Comparison of ENCODE assay signal across 28 mouse cellular contexts in the genomic region with DNA sequence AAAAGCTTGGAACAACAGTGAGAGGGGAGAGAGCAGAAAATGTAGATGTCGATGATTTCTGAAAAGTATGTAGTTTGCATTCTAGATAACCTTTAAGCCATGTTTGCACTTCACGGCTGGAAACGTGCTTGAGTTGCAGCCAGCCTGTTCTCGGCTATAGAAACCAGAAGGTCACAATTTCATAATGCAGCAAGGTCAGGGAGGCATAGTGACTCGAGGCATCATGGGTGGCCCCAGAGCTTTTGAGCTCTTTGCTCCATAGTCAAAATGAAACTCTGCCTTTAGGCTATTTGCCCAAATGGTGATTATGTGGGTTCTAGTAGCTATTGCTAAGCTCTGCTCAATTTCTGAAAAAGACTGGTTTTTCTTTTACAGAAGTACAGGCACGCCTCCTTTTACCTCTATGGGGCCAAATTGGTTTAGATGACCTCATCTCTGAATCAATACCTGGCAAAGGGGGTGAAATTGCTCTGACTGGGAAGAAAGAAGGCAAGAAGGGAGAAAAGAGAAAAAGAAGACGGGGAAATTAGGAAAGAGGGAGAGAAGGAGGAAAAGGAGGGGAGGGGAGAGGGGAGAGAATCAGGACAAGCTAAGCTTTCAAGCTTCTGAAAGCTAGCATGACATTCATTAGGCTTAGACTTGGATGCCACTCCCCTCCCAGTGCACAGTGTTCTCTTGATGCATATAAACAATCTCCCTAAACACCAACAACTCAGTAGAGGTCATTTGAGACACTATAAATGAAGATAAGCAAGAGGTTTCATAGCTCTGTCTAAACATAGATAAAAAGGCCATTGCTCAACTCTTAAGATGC.
DNase-seq lines count a peak whose midpoint lies in the region; ATAC-seq and TF ChIP-seq lines count a peak whose summit lies in the region.
"Had no signal": no experiment of that assay in that cellular context is flagged by ENCODE, and none has a peak within 500 bp of the region (broad histone marks: within the 10 kb centered on the region; RNA-seq: fewer than 3 reads in every experiment).

No protein-coding gene starts in this region.

- H3K4me1 ChIP-seq in liver, adult 2 months (ENCODE audit: control insufficient read depth, insufficient read depth, low read length) = no peaks in the 10 kb centered on the region; the same call in none of the 2 replicates
- H3K4me1 ChIP-seq in liver, embryonic 12.5 days = no peaks in the 10 kb centered on the region
- H3K4me1 ChIP-seq in lung, embryonic 16.5 days (replicated peaks; ENCODE audit: control insufficient read depth, insufficient read depth, low read length) = peaks cover 6% of the 10 kb centered on the region
- no peaks in the 10 kb centered on the region for H3K4me1 ChIP-seq in limb, embryonic 10.5 days
- H3K4me1 ChIP-seq: embryonic facial prominence, embryonic 15.5 days; forebrain, embryonic 12.5 days; hindbrain, embryonic 12.5 days; intestine, embryonic 15.5 days; limb, embryonic 15.5 days had no signal

- no peak for ATAC-seq in liver, embryonic 12.5 days
- ATAC-seq in lung, embryonic 16.5 days (ENCODE audit: low read depth) = peak; percentile 71
- ATAC-seq: forebrain, postnatal 0 days; hindbrain, postnatal 0 days; intestine, embryonic 15.5 days; midbrain, embryonic 16.5 days; Patski had no signal

- WGBS in liver, adult 2 months = 14% methylated on average over 7 of the region's 7 CpGs
- 50% methylated on average over 7 of the region's 7 CpGs for WGBS in liver, embryonic 12.5 days (ENCODE audit: insufficient replicate concordance)
- 23% methylated on average over 7 of the region's 7 CpGs for WGBS in lung, embryonic 16.5 days
- 79% methylated on average over 7 of the region's 7 CpGs for WGBS in limb, embryonic 10.5 days

- H3K27me3 ChIP-seq in liver, adult 2 months (ENCODE audit: control insufficient read depth, insufficient read depth, low read length) = no peaks in the 10 kb centered on the region
- H3K27me3 ChIP-seq in liver, embryonic 12.5 days (replicated peaks) = no peaks in the 10 kb centered on the region
- H3K27me3 ChIP-seq in lung, embryonic 16.5 days (ENCODE audit: control insufficient read depth, insufficient read depth, low read depth, low read length) = no peaks in the 10 kb centered on the region
- no peaks in the 10 kb centered on the region for H3K27me3 ChIP-seq in limb, embryonic 10.5 days (ENCODE audit: low read depth, poor library complexity, severe bottlenecking)
- H3K27me3 ChIP-seq: embryonic facial prominence, embryonic 15.5 days; forebrain, embryonic 12.5 days; hindbrain, embryonic 12.5 days; intestine, embryonic 15.5 days; limb, embryonic 15.5 days; Patski had no signal

- H3K79me2 ChIP-seq in liver, adult 2 months (ENCODE audit: control insufficient read depth, insufficient read depth, low read length) = no peaks in the 10 kb centered on the region

- H3K4me2 ChIP-seq in liver, embryonic 12.5 days = no peak overlapping the region
- no peak overlapping the region for H3K4me2 ChIP-seq in lung, embryonic 16.5 days (ENCODE audit: low read depth, low read length)
- H3K4me2 ChIP-seq: embryonic facial prominence, embryonic 15.5 days; forebrain, embryonic 12.5 days; heart, embryonic 11.5 days; hindbrain, embryonic 12.5 days; intestine, embryonic 15.5 days; limb, embryonic 15.5 days; midbrain, embryonic 11.5 days had no signal

- H3K36me3 ChIP-seq in liver, adult 2 months (ENCODE audit: control insufficient read depth, insufficient read depth, low read length) = no peaks in the 10 kb centered on the region
- H3K36me3 ChIP-seq in liver, embryonic 12.5 days = no peaks in the 10 kb centered on the region
- no peaks in the 10 kb centered on the region for H3K36me3 ChIP-seq in lung, embryonic 16.5 days (ENCODE audit: control insufficient read depth, insufficient read depth, low read length)
- no peaks in the 10 kb centered on the region for H3K36me3 ChIP-seq in limb, embryonic 10.5 days
- H3K36me3 ChIP-seq: embryonic facial prominence, embryonic 15.5 days; forebrain, embryonic 12.5 days; hindbrain, embryonic 12.5 days; intestine, embryonic 15.5 days; limb, embryonic 15.5 days had no signal

- H3K4me3 ChIP-seq in liver, adult 2 months (ENCODE audit: insufficient read depth, low read depth, low read length) = no peak overlapping the region
- no peak overlapping the region for H3K4me3 ChIP-seq in liver, embryonic 12.5 days
- no peak overlapping the region for H3K4me3 ChIP-seq in lung, embryonic 16.5 days (ENCODE audit: low read length)
- no peak overlapping the region for H3K4me3 ChIP-seq in limb, embryonic 10.5 days
- H3K4me3 ChIP-seq: embryonic facial prominence, embryonic 15.5 days; forebrain, embryonic 12.5 days; hindbrain, embryonic 12.5 days; intestine, embryonic 15.5 days; limb, embryonic 15.5 days had no signal

- no peak for TF ChIP-seq CTCF in liver, adult 2 months (IDR thresholded peaks at IDR 0.05; ENCODE audit: low read depth, low read length)

- no peak overlapping the region for H3K9ac ChIP-seq in liver, adult 2 months (ENCODE audit: low read depth, low read length)
- H3K9ac ChIP-seq in liver, embryonic 12.5 days = no peak overlapping the region
- H3K9ac ChIP-seq in lung, embryonic 16.5 days (ENCODE audit: low read length) = no peak overlapping the region
- H3K9ac ChIP-seq: embryonic facial prominence, embryonic 15.5 days; forebrain, embryonic 12.5 days; forebrain, postnatal 0 days; hindbrain, embryonic 12.5 days; intestine, embryonic 15.5 days; limb, embryonic 15.5 days had no signal

- no peaks in the 10 kb centered on the region for H3K9me3 ChIP-seq in liver, embryonic 12.5 days (replicated peaks)
- H3K9me3 ChIP-seq in lung, embryonic 16.5 days (ENCODE audit: control insufficient read depth, low read length) = no peaks in the 10 kb centered on the region
- H3K9me3 ChIP-seq in limb, embryonic 10.5 days (replicated peaks) = no peaks in the 10 kb centered on the region
- H3K9me3 ChIP-seq: embryonic facial prominence, embryonic 15.5 days; forebrain, embryonic 12.5 days; hindbrain, embryonic 12.5 days; intestine, embryonic 15.5 days; limb, embryonic 15.5 days had no signal

- TF ChIP-seq POLR2A in liver, adult 2 months (IDR thresholded peaks at IDR 0.05; ENCODE audit: extremely low read depth, insufficient read depth, low read length) = no peak

- peak; percentile 1 for DNase-seq in adrenal gland, postnatal 10 days
- no peak for DNase-seq in adrenal gland, postnatal 4 days (ENCODE audit: low spot score in 2 of 2)
- peak; percentile 58 for DNase-seq in liver, adult 2 months (ENCODE audit: extremely low read depth, low read depth, low spot score)
- DNase-seq in lung, postnatal 4 days = no peak
- DNase-seq in limb, embryonic 10.5 days (ENCODE audit: low spot score) = no peak
- DNase-seq: cerebellum, adult 11 months; cerebellum, adult 9-10 months; embryo, embryonic 11 days; forebrain, postnatal 0 days; heart, postnatal 36 days; kidney, adult 2 months; layer of hippocampus, postnatal 36 days; left cerebral cortex, postnatal 4 days; right cerebral cortex, postnatal 25 days; thymus, adult 2 months; thymus, postnatal 36 days had no signal

- H3K27ac ChIP-seq in liver, adult 2 months (replicated peaks; ENCODE audit: insufficient read depth, low read depth, low read length) = no peak overlapping the region
- no peak overlapping the region for H3K27ac ChIP-seq in liver, embryonic 12.5 days
- H3K27ac ChIP-seq in lung, embryonic 16.5 days (ENCODE audit: low read length) = peak overlapping the region; percentile 61
- H3K27ac ChIP-seq in limb, embryonic 10.5 days = no peak overlapping the region
- H3K27ac ChIP-seq: embryonic facial prominence, embryonic 15.5 days; forebrain, embryonic 12.5 days; hindbrain, embryonic 12.5 days; hindbrain, postnatal 0 days; intestine, embryonic 15.5 days; limb, embryonic 15.5 days had no signal

Comparison
In these comparisons a context has a peak if more than half of its experiments do, and no peak if none do; other contexts are left out.
1. DNase-seq: peak in adrenal gland, postnatal 10 days (single experiment) and liver, adult 2 months (single experiment); none in adrenal gland, postnatal 4 days (0 of 2), lung, postnatal 4 days (0 of 2) and limb, embryonic 10.5 days (single experiment).